Mouse (Mus musculus) testis, adult 2 months (tissue): ENCODE data around the gene Agmat. TPM values are rescaled to one million over a fixed set of nuclear protein-coding genes. Genes with fewer than 3 reads are reported as not detected.

Source experiments
- H3K27ac ChIP-seq: fragments of 200-500 bp; 2 replicates; pipeline ENCODE4 v1.5.1; 2012; ENCODE audit warnings: low read depth, low read length; ENCODE audit not compliant: control insufficient read depth, insufficient read depth
- H3K27me3 ChIP-seq: fragments of 200-500 bp; 2 replicates; pipeline ENCODE4 v1.6.1; 2012; ENCODE audit warnings: mild to moderate bottlenecking, low read length, moderate library complexity; ENCODE audit not compliant: control insufficient read depth, insufficient read depth
- H3K36me3 ChIP-seq: fragments of 200-500 bp; 2 replicates; pipeline ENCODE4 v1.6.1; 2012; ENCODE audit warnings: mild to moderate bottlenecking, low read length; ENCODE audit not compliant: control insufficient read depth, insufficient read depth
- H3K4me1 ChIP-seq: fragments of 200-500 bp; 2 replicates; pipeline ENCODE4 v1.6.1; 2012; ENCODE audit warnings: low read length; ENCODE audit not compliant: control insufficient read depth, insufficient read depth
- H3K4me3 ChIP-seq: fragments of 200-500 bp; 2 replicates; pipeline ENCODE4 v1.5.1; 2012; ENCODE audit warnings: low read depth, mild to moderate bottlenecking, low read length, moderate library complexity, mixed read lengths; ENCODE audit not compliant: control insufficient read depth
- CTCF ChIP-seq: fragments of 200-500 bp; IDR thresholded peaks from 2 replicates; pipeline ENCODE4 v1.5.1; 2012; ENCODE audit warnings: low read depth, mild to moderate bottlenecking, inconsistent platforms, low read length, moderate library complexity; ENCODE audit not compliant: control insufficient read depth, insufficient read depth, insufficient replicate concordance
- POLR2A ChIP-seq: fragments of 200-500 bp; IDR thresholded peaks from 2 replicates; pipeline ENCODE4 v1.6.1; 2012; ENCODE audit warnings: low read depth, mild to moderate bottlenecking, inconsistent platforms, low read length, moderate library complexity; ENCODE audit not compliant: control insufficient read depth
- polyA plus RNA-seq: library from polyadenylated mRNA; depleted of rRNA; stranded (reverse); fragments of >200 nt; gene quantifications from 2 replicates; pipeline ENCODE4 v1.2.3, GENCODE M21; 2012

Agmat gene
- polyA plus RNA-seq, 1 experiment: 0.07 TPM

DNA sequence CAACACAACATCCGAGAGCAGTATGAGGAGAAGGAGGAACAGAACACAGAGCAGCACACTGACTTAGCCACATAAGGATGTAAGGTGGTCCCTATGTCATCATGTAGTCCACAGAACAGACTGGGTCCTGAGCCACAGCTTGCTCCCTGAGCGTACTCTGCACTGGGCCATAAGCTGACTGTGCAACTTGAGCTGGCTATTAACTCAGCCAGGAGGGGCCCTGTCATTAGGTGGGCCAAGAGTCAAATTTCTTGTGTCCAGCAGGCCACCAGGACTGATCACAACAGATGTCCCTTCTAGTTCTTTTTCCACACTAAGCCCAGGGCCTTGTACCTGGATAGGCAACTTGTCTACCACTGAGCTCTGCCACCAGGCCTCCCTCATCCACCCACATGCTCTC lies 31.4 kb upstream of the Agmat start:
- Histone ChIP-seq H3K4me3 (no peak overlapping the region), H3K36me3 (peaks cover 3% of the 10 kb centered on the region)

DNA sequence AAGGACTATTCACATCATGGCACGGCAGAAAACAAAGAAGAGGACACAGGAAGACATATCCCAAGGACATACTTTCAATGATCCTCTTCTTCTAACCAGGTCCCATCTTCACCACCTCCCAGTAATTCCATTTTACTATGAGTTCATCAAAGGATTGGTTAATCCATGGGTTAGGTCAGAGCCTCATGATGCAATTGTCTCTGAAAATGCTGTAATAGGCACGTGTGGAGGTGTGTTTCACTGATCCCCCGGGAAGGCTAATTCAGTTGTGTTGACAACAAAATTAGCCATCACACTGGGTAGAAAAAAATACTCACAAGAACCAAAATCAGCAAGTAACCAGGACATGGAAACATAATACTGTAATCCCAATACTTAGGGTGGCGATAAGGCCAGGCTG lies 28.8 kb upstream of the Agmat start:
- Histone ChIP-seq H3K4me1 (peaks cover 1% of the 10 kb centered on the region; the same call in 1 of the 2 replicates), H3K27ac (no peak overlapping the region), H3K4me3 (no peak overlapping the region), H3K27me3 (no peaks in the 10 kb centered on the region), H3K36me3 (no peaks in the 10 kb centered on the region)
- TF ChIP-seq CTCF (no peak), POLR2A (no peak)

More for the DNA sequence above, 31.4 kb upstream of the Agmat start:
- Histone ChIP-seq H3K27ac (no peak overlapping the region), H3K4me1 (no peaks in the 10 kb centered on the region), H3K27me3 (no peaks in the 10 kb centered on the region)
- TF ChIP-seq POLR2A: no peak
- no peak for TF ChIP-seq CTCF

GRCm38 (mm10) chr4:141719304-141719703 lies 27.2 kb upstream of the Agmat start:
- TF ChIP-seq CTCF: no peak
- no peak for TF ChIP-seq POLR2A
- Histone ChIP-seq H3K27ac (no peak overlapping the region), H3K36me3 (no peaks in the 10 kb centered on the region), H3K4me3 (no peak overlapping the region), H3K4me1 (peaks cover 5% of the 10 kb centered on the region), H3K27me3 (no peaks in the 10 kb centered on the region)

- no peak for TF ChIP-seq POLR2A
- no peak for TF ChIP-seq CTCF
- H3K4me3 ChIP-seq: no peak overlapping the region
- H3K27ac ChIP-seq: no peak overlapping the region
- H3K4me1 ChIP-seq: peaks cover 5% of the 10 kb centered on the region
- H3K27me3 ChIP-seq: no peaks in the 10 kb centered on the region
- no peaks in the 10 kb centered on the region for H3K36me3 ChIP-seq
Measured at GRCm38 (mm10) chr4:141720761-141721523, 25.5 kb upstream of the Agmat start.

DNA sequence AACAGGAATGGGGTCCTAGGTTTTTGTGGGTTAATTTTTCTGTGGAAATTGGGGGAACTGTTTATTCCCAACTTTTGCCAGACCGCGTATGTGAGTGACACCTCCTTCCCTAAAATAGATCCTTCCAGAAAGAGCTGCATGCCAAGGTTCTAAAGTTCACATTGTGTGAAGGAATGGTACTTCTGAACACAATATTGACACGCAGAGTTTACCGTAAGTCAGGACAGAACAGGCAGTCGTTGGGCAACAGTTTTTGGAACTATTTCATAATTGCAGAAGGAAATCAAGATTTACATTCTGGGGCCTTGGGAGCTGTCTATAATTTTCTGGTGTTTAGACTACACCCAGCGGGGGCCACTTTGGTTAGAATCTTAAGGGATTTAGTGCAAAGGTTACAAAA lies 24.5 kb upstream of the Agmat start:
- Histone ChIP-seq H3K4me1 (peaks cover 5% of the 10 kb centered on the region), H3K27ac (no peak overlapping the region), H3K4me3 (no peak overlapping the region), H3K36me3 (no peaks in the 10 kb centered on the region), H3K27me3 (no peaks in the 10 kb centered on the region)
- TF ChIP-seq POLR2A (no peak), CTCF (no peak)

DNA sequence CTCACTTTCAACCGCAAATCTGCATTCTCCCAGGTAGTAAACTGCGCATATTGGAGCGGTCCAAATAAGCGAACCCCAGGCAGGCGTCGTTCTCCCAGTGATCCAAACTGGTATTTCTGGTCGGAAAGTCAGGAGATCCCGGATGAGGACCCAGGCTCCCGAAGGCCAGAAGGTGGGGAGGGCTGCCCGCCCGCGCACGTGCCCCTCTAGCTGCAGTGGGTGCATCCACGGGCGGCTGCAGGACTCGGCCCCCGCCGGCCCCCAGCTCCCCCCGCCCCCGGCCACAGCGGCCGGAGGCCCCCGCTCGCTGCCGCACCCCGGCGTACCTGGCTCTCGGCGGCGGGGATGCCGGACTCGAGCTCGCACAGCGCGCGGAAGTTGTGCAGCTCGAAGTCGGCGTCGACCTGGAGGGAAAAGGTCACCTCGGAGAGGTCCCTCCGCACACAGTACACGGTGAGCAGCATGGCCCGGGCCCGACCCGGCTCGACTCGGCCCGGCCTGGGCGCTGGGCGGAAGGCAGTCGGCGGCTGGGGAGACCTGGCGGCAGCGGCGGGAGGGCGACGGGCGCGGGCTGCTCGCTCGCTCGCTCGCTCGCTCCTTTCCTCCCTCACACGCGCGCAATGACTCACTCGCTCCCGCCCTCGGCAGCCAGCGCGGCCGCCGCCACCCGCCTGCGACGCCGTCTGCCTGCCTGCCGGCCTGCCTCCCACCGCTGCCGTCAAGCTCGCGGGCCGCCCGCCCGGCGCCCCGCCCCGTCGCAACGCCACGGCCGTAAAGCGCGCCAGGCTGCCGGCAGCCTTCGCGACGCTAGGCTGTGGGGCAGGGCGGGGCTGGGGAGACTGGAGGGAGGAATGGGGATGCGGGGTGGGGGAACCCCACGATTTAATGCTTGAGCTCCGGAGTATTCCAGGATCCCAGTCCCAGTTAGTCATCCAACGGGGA lies 23.5 kb upstream of the Agmat start, which contains the start of gene Ddi2:
Gene Ddi2 (minus strand): TSS at position 689 of the 942 bp plus-strand sequence.
- H3K36me3 ChIP-seq: no peaks in the 10 kb centered on the region
- no peaks in the 10 kb centered on the region for H3K27me3 ChIP-seq
- peak within 1 kb of the TSS; percentile 95 for H3K4me3 ChIP-seq
- peak within 1 kb of the TSS; percentile 88 for H3K27ac ChIP-seq
- TF ChIP-seq POLR2A: peak; percentile 92
- no peak for TF ChIP-seq CTCF
- peaks cover 5% of the 10 kb centered on the region for H3K4me1 ChIP-seq

DNA sequence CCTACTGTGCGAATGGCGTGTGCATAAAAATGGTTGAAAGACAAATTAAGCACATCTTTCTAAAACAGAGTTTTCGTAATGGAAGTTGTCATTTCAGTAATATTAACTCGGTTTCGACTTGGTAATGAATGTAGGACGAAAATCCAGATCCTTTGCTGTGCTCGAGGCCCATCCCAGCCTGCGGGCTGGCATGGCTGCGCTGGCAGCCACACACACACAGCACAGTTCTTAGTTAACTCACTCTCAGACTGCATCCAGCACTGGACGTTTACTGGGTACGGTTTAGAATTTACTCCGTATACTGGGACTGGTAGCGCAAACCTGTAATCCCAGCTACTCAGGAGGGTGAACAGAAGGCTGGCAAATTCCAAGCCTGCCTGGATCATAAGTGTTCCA lies 22.8 kb upstream of the Agmat start:
- no peaks in the 10 kb centered on the region for H3K36me3 ChIP-seq
- peak overlapping the region; percentile 95 for H3K4me3 ChIP-seq
- H3K27ac ChIP-seq: no peak overlapping the region
- no peaks in the 10 kb centered on the region for H3K27me3 ChIP-seq
- H3K4me1 ChIP-seq: peaks cover 5% of the 10 kb centered on the region
- no peak for TF ChIP-seq CTCF
